Mouse (Mus musculus) liver, embryonic 11.5 days (tissue): Measurements from ENCODE around the gene Zdhhc8. TPM values are rescaled to one million over a fixed set of nuclear protein-coding genes. Genes with fewer than 3 reads are reported as not detected.

ENCODE experiments used
- microRNA counts: library from miRNA; unstranded; fragments of <30 nt; microRNA quantifications from one replicate; lab custom pipeline; 2015
- microRNA-seq: library from miRNA; unstranded; fragments of <30 nt; microRNA quantifications from one replicate; pipeline ENCODE4, GENCODE M21; 2017; ENCODE audit warnings: borderline number of aligned reads
- polyA plus RNA-seq: library from polyadenylated mRNA; unstranded; fragments of >200 nt; fragmentation: Nextera tagmentation; extraction: Ambion mirVana; gene quantifications from 2 replicates; pipeline ENCODE4 v1.2.1, GENCODE M21; 2014

The Zdhhc8 gene
- polyA plus RNA-seq, 1 experiment from 2014 or later, result 7.8 TPM

MicroRNAs encoded within 50 kb of the gene (microRNA counts, 519-probe panel; counts per million panel counts)
- not detected for microRNA mmu-miR-1306 (lab: Ali Mortazavi, UCI)

Small RNAs within 50 kb of the gene (microRNA-seq; reads per million reads assigned to microRNA genes)
- gene Gm24572 (7.0 reads per million, percentile 18 among the genes with 10 or more reads in this experiment), gene Mir1306 (285 reads per million, percentile 60 among the genes with 10 or more reads in this experiment)

Other genes with a start within 250 kb of the Zdhhc8 start
- 74.1 and 79.8 TPM in 2 replicates for gene Dgcr6, start 182.3 kb downstream of the Zdhhc8 start, polyA plus RNA-seq
- gene Prodh, start 144.9 kb downstream of the Zdhhc8 start, polyA plus RNA-seq, result 16.5 and 19.1 TPM in 2 replicates
- gene Rtn4r, start 107.5 kb downstream of the Zdhhc8 start, polyA plus RNA-seq, result 0.96 and 1.1 TPM in 2 replicates
- gene Ccdc188, start 17.3 kb downstream of the Zdhhc8 start, polyA plus RNA-seq, result not detected in 2 replicates
- gene Trmt2a, start 13.5 kb upstream of the Zdhhc8 start, polyA plus RNA-seq, result 127 and 130 TPM in 2 replicates
- 943 and 989 TPM in 2 replicates for gene Ranbp1, start 13.6 kb upstream of the Zdhhc8 start, polyA plus RNA-seq
- 1.5 and 4.1 TPM in 2 replicates for gene Gm49776, start 23.2 kb upstream of the Zdhhc8 start, polyA plus RNA-seq
- gene Dgcr8, start 54.1 kb upstream of the Zdhhc8 start, polyA plus RNA-seq, result 29.0 and 30.8 TPM in 2 replicates
- gene Tango2, start 113.0 kb upstream of the Zdhhc8 start, polyA plus RNA-seq, result 104 and 109 TPM in 2 replicates
- 13.8 and 15.5 TPM in 2 replicates for gene Arvcf, start 113.0 kb upstream of the Zdhhc8 start, polyA plus RNA-seq
- 83.7 and 91.8 TPM in 2 replicates for gene Txnrd2, start 191.2 kb upstream of the Zdhhc8 start, polyA plus RNA-seq
- gene Comt, start 191.7 kb upstream of the Zdhhc8 start, polyA plus RNA-seq, result 140 and 141 TPM in 2 replicates